8 mouse cellular contexts compared by ENCODE assay signal in the genomic region with DNA sequence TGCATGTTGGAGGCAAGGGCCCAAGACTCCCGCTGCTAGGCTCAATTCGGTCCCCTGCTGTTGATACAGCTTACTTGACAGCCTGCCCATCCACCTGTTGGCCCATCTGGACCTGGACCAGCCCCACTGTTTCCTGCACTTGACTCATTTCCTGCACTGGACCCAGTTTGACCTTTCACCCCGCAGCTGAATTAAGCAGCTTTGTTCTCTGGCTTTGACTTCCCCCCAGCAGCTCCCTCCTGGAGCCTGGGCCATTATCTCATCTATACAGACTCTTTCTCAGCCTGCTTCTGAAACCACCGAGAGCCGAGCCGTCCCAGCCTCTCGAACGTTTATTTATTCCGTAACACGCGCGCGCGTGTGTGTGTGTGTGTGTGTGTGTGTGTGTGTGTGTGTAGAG. TPM values are rescaled to one million over a fixed set of nuclear protein-coding genes. Genes with fewer than 3 reads are reported as not detected.
A peak's percentile ranks its signal among the peaks of the same experiment; 100 is the strongest.
DNase-seq lines count a peak whose midpoint lies in the region; ATAC-seq and TF ChIP-seq lines count a peak whose summit lies in the region.
"Had no signal": no experiment of that assay in that cellular context is flagged by ENCODE, and none has a peak within 500 bp of the region (broad histone marks: within the 10 kb centered on the region; RNA-seq: fewer than 3 reads in every experiment).

No protein-coding gene starts in this region.

- no peaks in the 10 kb centered on the region for H3K36me3 ChIP-seq in megakaryocyte, embryonic 14.5 days (replicated peaks; ENCODE audit: low read length)
- no peaks in the 10 kb centered on the region for H3K36me3 ChIP-seq in kidney, postnatal 0 days (ENCODE audit: insufficient read depth, low read length)
- no peaks in the 10 kb centered on the region for H3K36me3 ChIP-seq in midbrain, embryonic 15.5 days (replicated peaks)
- H3K36me3 ChIP-seq: embryonic facial prominence, embryonic 13.5 days had no signal

- no peak overlapping the region for H3K27ac ChIP-seq in kidney, postnatal 0 days
- no peak overlapping the region for H3K27ac ChIP-seq in midbrain, embryonic 15.5 days
- H3K27ac ChIP-seq: embryonic facial prominence, embryonic 13.5 days had no signal

- peak overlapping the region; percentile 77 for H3K4me3 ChIP-seq in megakaryocyte, embryonic 14.5 days (replicated peaks)
- no peak overlapping the region for H3K4me3 ChIP-seq in kidney, postnatal 0 days (replicated peaks; ENCODE audit: low read depth, low read length)
- no peak overlapping the region for H3K4me3 ChIP-seq in midbrain, embryonic 15.5 days
- H3K4me3 ChIP-seq: embryonic facial prominence, embryonic 13.5 days had no signal

- H3K9ac ChIP-seq in kidney, postnatal 0 days (ENCODE audit: low read depth, low read length): no peak overlapping the region
- no peak overlapping the region for H3K9ac ChIP-seq in midbrain, embryonic 15.5 days
- H3K9ac ChIP-seq: embryonic facial prominence, embryonic 13.5 days had no signal

- WGBS in kidney, postnatal 0 days: 51% methylated on average over 14 of the region's 14 CpGs
- WGBS in midbrain, embryonic 15.5 days: 37% methylated on average over 14 of the region's 14 CpGs

- no peak for ATAC-seq in megakaryocyte, adult 5-6 weeks (ENCODE audit: poor library complexity, severe bottlenecking)
- no peak for ATAC-seq in kidney, postnatal 0 days (replicated peaks; ENCODE audit: low FRiP score, low read depth)
- ATAC-seq in midbrain, embryonic 15.5 days (replicated peaks): peak; percentile 33; the same call in 1 of the 2 replicates

- no peak overlapping the region for H3K4me2 ChIP-seq in kidney, postnatal 0 days (ENCODE audit: low read length)
- H3K4me2 ChIP-seq in midbrain, embryonic 15.5 days: no peak overlapping the region
- H3K4me2 ChIP-seq: embryonic facial prominence, embryonic 13.5 days had no signal

- H3K27me3 ChIP-seq in megakaryocyte, embryonic 14.5 days (replicated peaks): no peaks in the 10 kb centered on the region
- H3K27me3 ChIP-seq in kidney, postnatal 0 days (ENCODE audit: insufficient read depth, low read length): no peaks in the 10 kb centered on the region
- no peaks in the 10 kb centered on the region for H3K27me3 ChIP-seq in midbrain, embryonic 15.5 days (replicated peaks)
- H3K27me3 ChIP-seq: embryonic facial prominence, embryonic 13.5 days had no signal

- peak; percentile 33 to 49 for DNase-seq in adrenal gland, postnatal 36 days
- peak; percentile 49 for DNase-seq in gastrocnemius, postnatal 25 days
- DNase-seq in kidney, postnatal 0 days (ENCODE audit: low spot score): peak; percentile 31
- no peak for DNase-seq in spleen, adult 18-20 months

- H3K4me1 ChIP-seq in megakaryocyte, embryonic 14.5 days: peaks cover 38% of the 10 kb centered on the region
- H3K4me1 ChIP-seq in kidney, postnatal 0 days (replicated peaks; ENCODE audit: insufficient read depth, low read length): no peaks in the 10 kb centered on the region
- H3K4me1 ChIP-seq in midbrain, embryonic 15.5 days: no peaks in the 10 kb centered on the region
- H3K4me1 ChIP-seq: embryonic facial prominence, embryonic 13.5 days had no signal

- no peaks in the 10 kb centered on the region for H3K9me3 ChIP-seq in megakaryocyte, embryonic 14.5 days
- H3K9me3 ChIP-seq in kidney, postnatal 0 days (replicated peaks; ENCODE audit: low read length): no peaks in the 10 kb centered on the region
- no peaks in the 10 kb centered on the region for H3K9me3 ChIP-seq in midbrain, embryonic 15.5 days

- no peak for TF ChIP-seq CTCF in kidney, postnatal 0 days (IDR thresholded peaks at IDR 0.05; ENCODE audit: low read depth)

RNA-seq across cellular contexts. Expression of a gene that starts 3.9 kb away (rescaled TPM):
- not detected in 2 replicates for polyA plus RNA-seq in megakaryocyte, embryonic 14.5 days (2012; ENCODE audit: insufficient read depth, low replicate concordance)
- 14.7 and 18.1 TPM in 2 replicates for total RNA-seq in megakaryocyte, adult 5-6 weeks (2015)
- total RNA-seq in megakaryocyte, adult 5-6 weeks (2017): 31.7 and 33.3 TPM in 2 replicates
- total RNA-seq in adrenal gland, postnatal 36 days (2021): under 1 TPM; 0.40 to 0.76 TPM
- total RNA-seq in gastrocnemius, postnatal 25 days (2021): not detected
- polyA plus RNA-seq in kidney, postnatal 0 days (2015; fragmentation: Nextera tagmentation; extraction: Ambion mirVana): 11.9 and 13.1 TPM in 2 replicates
- 0.28 and 0.51 TPM in 2 replicates for polyA plus RNA-seq in midbrain, embryonic 15.5 days (2015; fragmentation: Nextera tagmentation; extraction: Ambion mirVana)

Comparison
In these comparisons a context has a peak if more than half of its experiments do, and no peak if none do; other contexts are left out.
1. DNase-seq: peak in adrenal gland, postnatal 36 days (2 of 2), gastrocnemius, postnatal 25 days (single experiment) and kidney, postnatal 0 days (single experiment); none in spleen, adult 18-20 months (0 of 2).
2. RNA of a gene that starts 3.9 kb away (total RNA-seq): 14.7 to 33.3 TPM in megakaryocyte, adult 5-6 weeks; 0.40 to 0.76 TPM in adrenal gland, postnatal 36 days and not detected in gastrocnemius, postnatal 25 days; every median in the first group is over 4 times any median in the second.